Mouse (Mus musculus) E14TG2a.4 (cell line): ENCODE data around the gene Tnfrsf4.

Experiments used
- H3K27me3 ChIP-seq: 2 replicates; pipeline ENCODE4 v1.6.1; 2014; ENCODE audit warnings: low read length, control low read depth; ENCODE audit not compliant: insufficient read depth
- H3K36me3 ChIP-seq: 2 replicates; pipeline ENCODE4 v1.6.1; 2014; ENCODE audit warnings: low read length, control low read depth; ENCODE audit not compliant: insufficient read depth
- H3K4me1 ChIP-seq: replicated peaks from 2 replicates; pipeline ENCODE4 v1.6.1; 2014; ENCODE audit warnings: low read depth, low read length, control low read depth
- H3K4me3 ChIP-seq: replicated peaks from 2 replicates; pipeline ENCODE4 v1.5.1; 2014; ENCODE audit warnings: mild to moderate bottlenecking, low read length
- H3K9me3 ChIP-seq: 2 replicates; pipeline ENCODE4 v1.6.1; 2014; ENCODE audit warnings: low read length, control low read depth
- CTCF ChIP-seq: conservative IDR thresholded peaks from 2 replicates; pipeline ENCODE4 v1.5.1; 2014; ENCODE audit warnings: low read length
- NANOG ChIP-seq: IDR thresholded peaks from 2 replicates; pipeline ENCODE4 v1.6.1; 2014; ENCODE audit warnings: borderline replicate concordance, low read length, mixed read lengths
- POU5F1 ChIP-seq: IDR thresholded peaks from 2 replicates; pipeline ENCODE4 v1.6.1; 2014; ENCODE audit warnings: low read length, borderline replicate concordance

Gene Tnfrsf4

GRCm38 (mm10) chr4:156054606-156055005 is 41.0 kb downstream of the Tnfrsf4 start:
- H3K36me3 ChIP-seq = peaks cover 39% of the 10 kb centered on the region
- TF ChIP-seq NANOG = no peak
- TF ChIP-seq CTCF = no peak
- no peak for TF ChIP-seq POU5F1
- peaks cover 47% of the 10 kb centered on the region for H3K4me1 ChIP-seq
- no peak overlapping the region for H3K4me3 ChIP-seq
- H3K9me3 ChIP-seq = no peaks in the 10 kb centered on the region
- 0 out of 2 replicates have a peak, but pooled peaks cover 2% of the 10 kb centered on the region for H3K27me3 ChIP-seq

- Histone ChIP-seq H3K9me3 (no peaks in the 10 kb centered on the region), H3K36me3 (peaks cover 39% of the 10 kb centered on the region), H3K4me3 (peak overlapping the region; percentile 29; the same call in 1 of the 2 replicates), H3K27me3 (0 out of 2 replicates have a peak, but pooled peaks cover 2% of the 10 kb centered on the region), H3K4me1 (peaks cover 52% of the 10 kb centered on the region)
- TF ChIP-seq POU5F1 = no peak
- TF ChIP-seq CTCF = no peak
- no peak for TF ChIP-seq NANOG
Measured at GRCm38 (mm10) chr4:156055173-156055572, 41.5 kb downstream of the Tnfrsf4 start.

GRCm38 (mm10) chr4:156057702-156058101 is 44.1 kb downstream of the Tnfrsf4 start:
- Histone ChIP-seq H3K4me1 (peaks cover 56% of the 10 kb centered on the region), H3K36me3 (peaks cover 39% of the 10 kb centered on the region), H3K9me3 (no peaks in the 10 kb centered on the region), H3K4me3 (peak overlapping the region; percentile 76; the same call in 1 of the 2 replicates), H3K27me3 (no peaks in the 10 kb centered on the region)
- TF ChIP-seq POU5F1 (no peak), CTCF (no peak)

GRCm38 (mm10) chr4:156058826-156059225 is 45.2 kb downstream of the Tnfrsf4 start:
- no peaks in the 10 kb centered on the region for H3K27me3 ChIP-seq
- H3K4me3 ChIP-seq = peak overlapping the region; percentile 76
- no peaks in the 10 kb centered on the region for H3K9me3 ChIP-seq
- peaks cover 67% of the 10 kb centered on the region for H3K4me1 ChIP-seq
- peaks cover 30% of the 10 kb centered on the region for H3K36me3 ChIP-seq
- TF ChIP-seq POU5F1 = no peak
- TF ChIP-seq NANOG = no peak
- TF ChIP-seq CTCF = no peak

DNA sequence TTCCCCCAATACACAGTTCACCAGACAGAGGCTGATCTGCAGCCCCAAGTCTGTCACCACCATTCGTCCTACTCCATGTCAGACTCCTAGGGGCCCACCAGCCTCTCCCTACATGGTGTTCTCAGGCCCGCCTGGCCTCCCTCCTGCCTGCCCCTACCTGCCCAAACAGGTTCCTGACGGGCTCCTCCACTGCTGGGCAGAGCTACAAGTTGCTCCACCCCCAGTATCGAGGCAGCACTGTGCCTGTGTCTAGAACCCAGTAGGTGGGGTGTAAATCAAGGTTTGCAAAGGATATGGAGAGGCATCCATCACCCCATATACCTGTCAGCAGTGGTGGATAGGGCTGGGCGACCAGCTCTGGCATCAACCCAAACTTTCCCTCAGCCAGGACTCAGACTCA is 45.6 kb downstream of the Tnfrsf4 start, which contains the start of gene Ttll10:
Gene Ttll10 (minus strand): TSS at position 154 of the 400 bp plus-strand sequence.
- peaks cover 27% of the 10 kb centered on the region; the same call in 1 of the 2 replicates for H3K36me3 ChIP-seq
- no peak for TF ChIP-seq POU5F1
- no peak for TF ChIP-seq NANOG
- TF ChIP-seq CTCF = no peak

DNA sequence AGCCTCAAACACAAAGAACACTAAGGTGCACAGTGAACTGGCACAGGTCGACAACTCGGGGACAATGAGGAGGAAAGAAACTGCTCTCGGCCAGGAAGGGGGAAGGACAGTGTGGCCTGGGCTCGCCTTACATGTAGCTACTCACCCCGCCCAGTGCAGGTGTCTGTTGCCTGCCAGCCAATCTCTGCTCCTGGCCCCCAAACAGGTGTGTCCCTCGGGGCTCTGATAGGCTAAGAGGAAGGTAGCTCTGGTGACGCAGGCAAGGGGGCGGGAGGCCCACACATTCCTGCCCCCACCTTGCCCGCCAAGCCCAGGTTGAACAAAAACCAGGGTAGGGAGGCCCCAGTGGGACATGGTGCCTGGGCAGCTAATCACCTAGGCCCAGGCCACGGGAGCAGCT is 46.1 kb downstream of the Tnfrsf4 start:
- Histone ChIP-seq H3K4me1 (peaks cover 74% of the 10 kb centered on the region), H3K36me3 (peaks cover 23% of the 10 kb centered on the region; the same call in 1 of the 2 replicates), H3K9me3 (no peaks in the 10 kb centered on the region), H3K27me3 (no peaks in the 10 kb centered on the region), H3K4me3 (peak overlapping the region; percentile 76)
- TF ChIP-seq NANOG (no peak), CTCF (no peak), POU5F1 (no peak)

More for the DNA sequence above, 45.6 kb downstream of the Tnfrsf4 start, which contains the start of gene Ttll10:
- peaks cover 71% of the 10 kb centered on the region for H3K4me1 ChIP-seq
- no peaks in the 10 kb centered on the region for H3K9me3 ChIP-seq
- no peaks in the 10 kb centered on the region for H3K27me3 ChIP-seq
- H3K4me3 ChIP-seq = peak within 1 kb of the TSS; percentile 76

DNA sequence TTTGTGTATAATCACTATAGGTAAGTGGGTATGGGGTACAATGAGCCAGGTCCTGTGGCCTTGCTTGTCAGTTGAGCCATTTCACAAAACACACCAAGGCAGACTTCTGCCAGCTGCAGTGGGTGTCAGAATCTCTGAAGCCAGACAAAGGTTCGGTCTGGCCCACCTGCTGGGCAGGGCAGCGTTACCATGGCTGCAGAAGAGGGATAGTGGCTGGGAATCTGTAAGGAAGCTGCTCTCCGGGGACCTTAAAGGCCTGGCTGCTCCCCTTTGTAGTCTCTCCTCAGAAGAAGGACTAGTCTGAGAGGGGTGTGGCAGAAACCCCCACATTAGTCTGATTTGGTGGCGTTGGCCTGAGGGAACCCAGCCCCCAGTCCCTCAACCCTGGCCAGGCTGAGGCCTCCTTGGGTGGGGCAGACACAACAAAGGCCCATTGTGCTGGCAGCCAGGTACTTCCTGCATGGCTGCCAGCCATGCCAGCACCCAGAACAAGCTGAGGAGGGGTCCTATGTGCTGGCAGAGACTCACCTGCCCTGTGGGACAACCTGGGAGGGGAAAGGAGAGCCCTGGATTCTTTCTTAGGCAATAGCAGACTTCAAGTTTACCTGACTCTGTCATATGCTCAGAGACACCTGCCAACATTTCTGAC is 50.3 kb downstream of the Tnfrsf4 start:
- H3K9me3 ChIP-seq = no peaks in the 10 kb centered on the region
- no peaks in the 10 kb centered on the region for H3K36me3 ChIP-seq
- H3K4me1 ChIP-seq = peaks cover 82% of the 10 kb centered on the region
- H3K27me3 ChIP-seq = no peaks in the 10 kb centered on the region
- TF ChIP-seq NANOG (no peak), POU5F1 (no peak), CTCF (no peak)
- peak overlapping the region; percentile 32 for H3K4me3 ChIP-seq

GRCm38 (mm10) chr4:156064510-156064897 is 50.9 kb downstream of the Tnfrsf4 start:
- TF ChIP-seq CTCF = no peak
- no peak for TF ChIP-seq POU5F1
- no peak for TF ChIP-seq NANOG
- H3K4me1 ChIP-seq = peaks cover 82% of the 10 kb centered on the region
- peak overlapping the region; percentile 32 for H3K4me3 ChIP-seq
- no peaks in the 10 kb centered on the region for H3K27me3 ChIP-seq
- H3K36me3 ChIP-seq = no peaks in the 10 kb centered on the region
- no peaks in the 10 kb centered on the region for H3K9me3 ChIP-seq

DNA sequence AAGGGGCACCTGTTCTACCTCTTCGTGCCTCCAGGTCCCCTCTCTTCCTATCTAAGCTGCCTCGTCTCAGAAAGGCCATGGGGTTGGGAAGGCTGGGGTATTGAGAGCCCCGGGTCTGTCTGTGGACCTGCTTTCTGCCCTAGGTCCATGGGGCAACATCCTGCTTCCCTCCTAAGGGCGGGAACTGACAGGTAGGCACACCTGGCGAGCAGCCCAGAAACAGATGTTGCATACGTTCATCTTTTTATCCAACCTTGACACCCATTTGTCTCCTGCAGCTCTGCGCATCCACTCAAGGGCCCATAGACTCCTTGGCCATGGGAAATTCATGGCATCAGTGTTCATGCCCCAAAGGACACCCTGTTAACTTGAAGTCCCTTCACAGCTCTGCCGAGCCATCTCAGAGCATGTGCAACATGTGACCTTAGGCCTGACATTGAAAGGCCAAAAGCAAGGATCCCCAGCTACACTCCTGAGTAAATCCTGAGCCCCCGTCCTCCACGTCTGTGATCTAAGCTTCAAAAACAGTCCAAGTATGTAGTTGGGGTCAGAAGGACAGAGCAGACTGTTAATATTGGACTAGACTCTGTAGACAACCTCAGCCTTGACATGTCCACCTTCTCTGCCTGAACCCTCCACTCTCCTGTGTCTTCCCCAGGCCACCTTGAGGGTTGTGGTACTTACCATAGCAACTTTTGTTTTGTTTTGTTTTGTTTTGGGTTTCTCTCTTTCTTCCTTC is 51.7 kb downstream of the Tnfrsf4 start:
- no peaks in the 10 kb centered on the region for H3K27me3 ChIP-seq
- TF ChIP-seq CTCF (no peak), NANOG (no peak), POU5F1 (no peak)
- no peaks in the 10 kb centered on the region for H3K9me3 ChIP-seq
- no peaks in the 10 kb centered on the region for H3K36me3 ChIP-seq
- H3K4me1 ChIP-seq = peaks cover 82% of the 10 kb centered on the region
- H3K4me3 ChIP-seq = no peak overlapping the region
